Mouse (Mus musculus) CH12.LX (cell line): ENCODE measurements around the gene Timp1.

ENCODE experiments used
- BHLHE40 ChIP-seq: IDR thresholded peaks from 2 replicates; pipeline ENCODE4 v1.6.1; 2011; ENCODE audit warnings: mild to moderate bottlenecking, low read depth, low read length, improper control_type of control experiment
- CTCF ChIP-seq, 2 experiments: IDR thresholded peaks in 1 of 2; conservative IDR thresholded peaks in 1 of 2; 2 replicates each; pipeline ENCODE4 v1.5.1; 2011 to 2012; ENCODE audit warnings: low read depth in 2 of 2, low read length in 2 of 2, improper control_type of control experiment in 1 of 2, inconsistent platforms in 1 of 2, mild to moderate bottlenecking in 1 of 2, moderate library complexity in 1 of 2
- HCFC1 ChIP-seq: IDR thresholded peaks from 2 replicates; pipeline ENCODE4 v1.6.1; 2012; ENCODE audit warnings: low read depth, mild to moderate bottlenecking, inconsistent platforms, low read length, improper control_type of control experiment
- JUND ChIP-seq: conservative IDR thresholded peaks from 2 replicates; pipeline ENCODE4 v1.6.1; 2011; ENCODE audit warnings: low read depth, low read length, improper control_type of control experiment
- MAX ChIP-seq: IDR thresholded peaks from 2 replicates; pipeline ENCODE4 v1.6.1; 2011; ENCODE audit warnings: low read length, improper control_type of control experiment
- MYC ChIP-seq: IDR thresholded peaks from 2 replicates; pipeline ENCODE4 v1.6.1; 2011; ENCODE audit warnings: low read depth, mild to moderate bottlenecking, improper control_type of control experiment, low read length
- NELFE ChIP-seq: IDR thresholded peaks from 2 replicates; pipeline ENCODE4 v1.6.1; 2011; ENCODE audit warnings: low read depth, low read length, improper control_type of control experiment
- POLR2A ChIP-seq: IDR thresholded peaks from 2 replicates; pipeline ENCODE4 v1.6.1; 2011; ENCODE audit warnings: low read depth, mild to moderate bottlenecking, improper control_type of control experiment, low read length
- TBP ChIP-seq: conservative IDR thresholded peaks from 2 replicates; pipeline ENCODE4 v1.6.1; 2011; ENCODE audit warnings: low read depth, low read length, improper control_type of control experiment
- ZNF384 ChIP-seq: IDR thresholded peaks from 2 replicates; pipeline ENCODE4 v1.6.1; 2012; ENCODE audit warnings: low read depth, low read length, improper control_type of control experiment, inconsistent platforms

DNA sequence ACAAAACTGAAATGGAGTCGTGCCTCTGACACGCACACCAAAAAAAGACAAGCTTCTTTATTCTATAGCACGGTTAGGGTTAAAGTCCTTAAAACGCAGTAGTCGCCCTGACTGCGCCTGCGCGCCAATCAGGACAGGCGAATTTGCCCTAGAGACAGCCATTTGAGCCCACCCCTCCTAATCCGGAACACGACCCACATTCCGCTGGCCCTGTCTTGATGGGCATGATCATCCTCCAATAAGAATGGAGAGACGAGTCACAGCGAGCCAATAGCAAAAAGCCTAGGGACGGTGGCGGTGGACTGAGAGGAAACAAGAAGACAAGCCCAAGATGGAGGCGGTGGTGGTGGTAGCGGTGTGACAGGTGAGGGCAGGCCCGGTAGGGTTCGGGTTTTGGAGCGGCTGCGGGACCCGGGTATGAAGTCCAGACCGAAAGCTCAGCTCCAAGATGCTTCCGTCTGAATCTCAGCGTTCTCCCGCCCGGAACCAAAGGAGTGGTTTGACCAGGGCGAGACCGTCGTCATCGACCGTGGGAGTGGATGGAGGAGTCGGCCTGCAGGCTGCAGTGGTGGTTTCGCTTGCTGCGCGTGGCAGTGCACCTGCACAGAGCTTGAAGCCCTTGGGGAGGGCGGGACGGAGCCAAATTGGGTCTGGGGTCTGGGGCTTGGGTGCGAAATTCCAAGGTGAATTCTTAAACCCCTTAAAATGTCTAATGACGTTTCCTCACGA, 21.5 kb upstream of the Timp1 start:
- TF ChIP-seq CTCF (conservative IDR thresholded peaks at IDR 0.05 in 1 of 2, IDR thresholded peaks at IDR 0.05 in 1 of 2; ENCODE audit: low read depth in 2 of 2, low read length in 2 of 2) (no peak), NELFE (peak; percentile 73), JUND (no peak), POLR2A (peak; percentile 79), TBP (no peak), MAX (no peak), MYC (no peak), ZNF384 (no peak), HCFC1 (peak; percentile 74), BHLHE40 (no peak)
